Mouse (Mus musculus): Measurements from ENCODE around the gene Mkrn1. TPM values are rescaled to one million over a fixed set of nuclear protein-coding genes. Genes with fewer than 3 reads are reported as not detected.
A peak's percentile ranks its signal among the peaks of the same experiment; 100 is the strongest.
"Not testable (repeated sequence)": the region's sequence is repeated elsewhere in the genome, so short reads cannot be mapped to it uniquely, and the experiment has no call there.

Gene Mkrn1
- total RNA-seq, 2 experiments from 2014 or later = 113 to 118 TPM

DNA sequence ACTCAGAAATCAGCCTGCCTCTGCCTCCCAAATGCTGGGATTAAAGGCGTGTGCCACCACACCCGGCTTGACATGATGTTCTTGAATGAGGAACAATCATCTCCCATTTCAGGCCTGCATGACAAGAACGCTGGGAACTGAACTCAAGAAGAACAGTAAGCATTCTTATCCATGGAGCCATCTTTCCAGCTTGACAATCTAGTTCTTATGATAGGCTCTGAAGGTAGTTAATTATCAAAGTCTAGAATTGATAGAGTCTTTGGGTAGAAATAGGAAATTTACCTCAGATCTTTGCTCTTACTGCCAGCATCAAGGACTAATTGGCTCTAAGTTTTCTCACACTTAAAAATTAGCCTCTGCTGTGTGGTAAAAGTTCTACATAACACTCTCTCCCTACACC is 40.0 kb downstream of the Mkrn1 start:
- DNase-seq (ENCODE audit: low spot score in 2 of 2) = no peak

- no peak for DNase-seq (ENCODE audit: low spot score in 2 of 2)
Observed at GRCm38 (mm10) chr6:39379749-39380148, 40.5 kb downstream of the Mkrn1 start.

- DNase-seq (ENCODE audit: low spot score in 2 of 2) = no peak
Observed at GRCm38 (mm10) chr6:39379224-39379623, 41.0 kb downstream of the Mkrn1 start.

DNA sequence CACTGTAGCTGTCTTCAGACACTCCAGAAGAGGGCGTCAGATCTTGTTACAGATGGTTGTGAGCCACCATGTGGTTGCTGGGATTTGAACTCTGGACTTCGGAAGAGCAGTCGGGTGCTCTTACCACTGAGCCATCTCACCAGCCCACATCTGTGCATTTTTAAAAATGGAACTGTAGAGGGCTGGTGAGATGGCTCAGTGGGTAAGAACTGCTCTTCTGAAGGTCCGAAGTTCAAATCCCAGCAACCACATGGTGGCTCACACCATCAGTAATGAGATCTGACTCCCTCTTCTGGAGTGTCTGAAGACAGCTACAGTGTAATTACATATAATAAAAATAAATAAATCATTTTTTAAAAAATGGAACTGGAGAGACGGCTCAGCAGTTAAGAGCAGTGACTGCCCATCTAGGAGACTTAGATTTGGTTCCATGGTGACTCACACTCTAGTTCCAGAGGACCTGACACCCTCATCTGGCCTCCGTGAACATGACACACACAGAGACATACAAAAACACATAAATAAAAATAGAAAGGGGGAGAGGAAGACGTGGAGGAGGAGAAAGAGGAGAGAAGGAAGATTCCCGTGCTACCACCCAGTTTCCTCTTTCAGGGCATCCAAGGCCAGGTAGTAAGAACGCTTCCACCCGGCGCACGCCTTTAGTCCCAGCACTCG is 42.0 kb downstream of the Mkrn1 start:
- DNase-seq (ENCODE audit: low spot score in 2 of 2) = not testable (repeated sequence)

DNA sequence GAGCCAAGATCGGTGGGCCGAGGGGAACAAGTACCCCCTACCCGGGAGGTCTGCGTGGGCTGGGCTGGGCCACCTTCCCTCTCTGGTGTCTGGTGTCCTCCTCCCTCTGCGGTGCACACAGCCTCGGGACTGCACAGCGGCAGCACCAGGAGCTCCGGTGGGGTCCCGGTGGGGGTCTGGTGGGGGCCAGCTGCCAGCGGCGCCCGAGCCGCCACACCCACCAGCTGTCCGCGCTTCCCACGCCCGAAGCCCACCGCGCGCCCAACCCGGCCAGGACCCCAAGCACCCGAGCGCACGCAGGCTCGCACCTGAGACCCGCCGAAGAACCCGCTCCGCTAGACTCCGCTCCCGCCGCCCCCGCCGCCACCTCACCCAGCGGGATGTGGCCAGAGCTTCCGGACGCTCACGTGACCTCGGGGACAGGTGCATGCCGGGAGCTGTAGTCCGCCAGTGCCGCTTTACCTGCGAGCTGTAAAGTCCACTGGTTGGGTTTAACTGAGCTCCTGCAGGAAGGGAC is 42.9 kb downstream of the Mkrn1 start, which contains the start of gene Slc37a3:
Gene Slc37a3, minus strand, starts transcription at position 365 of the 517 bp plus-strand sequence.
- DNase-seq (ENCODE audit: low spot score in 2 of 2) = peak; percentile 82 to 91

DNA sequence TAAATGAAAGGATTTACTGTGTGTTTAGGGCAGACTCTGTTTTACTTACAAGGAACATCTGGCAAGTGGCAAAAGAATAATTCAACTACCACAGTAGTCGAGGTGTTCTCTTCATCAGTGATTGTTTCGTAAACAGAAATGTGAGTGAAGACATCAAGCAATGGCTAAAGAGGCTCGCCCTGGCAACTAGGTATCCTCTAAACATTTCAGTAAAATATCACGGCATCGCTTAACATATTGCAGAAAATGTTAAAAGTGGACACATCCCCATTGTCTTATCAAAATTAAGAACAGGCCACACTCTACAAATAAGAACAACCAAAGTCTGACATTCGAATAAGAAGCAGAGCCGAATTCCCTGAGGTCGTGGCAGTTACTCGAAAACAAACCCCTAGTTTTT is 43.5 kb downstream of the Mkrn1 start:
- DNase-seq (ENCODE audit: low spot score in 2 of 2) = no peak

GRCm38 (mm10) chr6:39373301-39373955 is 46.8 kb downstream of the Mkrn1 start:
- no peak for DNase-seq (ENCODE audit: low spot score in 2 of 2)

DNA sequence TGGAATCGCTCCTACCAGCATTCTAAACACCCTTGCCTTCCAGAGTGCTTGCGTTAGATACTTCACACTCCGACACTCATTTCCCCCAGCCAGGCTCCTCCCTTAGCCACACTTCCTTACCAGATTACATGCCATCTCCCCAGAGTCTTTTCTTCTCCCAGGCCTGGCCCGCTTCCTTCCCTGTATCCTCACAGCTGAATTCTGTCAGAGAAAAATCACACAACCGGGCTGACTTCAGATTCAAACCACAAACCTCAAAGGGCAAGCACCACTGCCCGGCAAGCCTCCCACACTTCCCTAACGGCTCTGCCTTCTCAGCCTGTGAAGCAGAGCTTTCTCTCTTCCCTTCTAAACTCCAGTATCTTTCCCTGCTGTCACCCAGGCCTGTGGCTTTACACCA is 47.5 kb downstream of the Mkrn1 start:
- DNase-seq (ENCODE audit: low spot score in 2 of 2) = no peak

- no peak for DNase-seq (ENCODE audit: low spot score in 2 of 2)
Observed at GRCm38 (mm10) chr6:39372042-39372441, 48.2 kb downstream of the Mkrn1 start.

DNA sequence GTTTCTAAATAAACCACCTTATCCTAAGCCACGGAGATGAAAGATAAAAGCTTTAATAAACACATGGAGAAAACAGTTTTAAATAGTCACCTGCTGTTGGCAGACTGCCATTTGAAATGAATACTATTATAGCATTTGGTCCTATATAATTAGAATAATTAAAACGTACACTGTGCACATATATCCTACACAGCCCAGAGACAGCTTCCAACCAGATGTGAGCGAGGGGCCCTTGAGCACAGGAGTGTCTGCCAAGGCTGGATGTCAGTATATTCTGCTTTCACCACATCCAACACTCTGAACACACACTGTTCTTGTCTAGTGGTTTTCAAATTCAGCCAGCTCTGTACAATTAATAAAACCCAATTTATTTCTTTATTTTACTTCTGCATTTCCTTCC is 50.6 kb downstream of the Mkrn1 start:
- DNase-seq (ENCODE audit: low spot score in 2 of 2) = no peak

DNA sequence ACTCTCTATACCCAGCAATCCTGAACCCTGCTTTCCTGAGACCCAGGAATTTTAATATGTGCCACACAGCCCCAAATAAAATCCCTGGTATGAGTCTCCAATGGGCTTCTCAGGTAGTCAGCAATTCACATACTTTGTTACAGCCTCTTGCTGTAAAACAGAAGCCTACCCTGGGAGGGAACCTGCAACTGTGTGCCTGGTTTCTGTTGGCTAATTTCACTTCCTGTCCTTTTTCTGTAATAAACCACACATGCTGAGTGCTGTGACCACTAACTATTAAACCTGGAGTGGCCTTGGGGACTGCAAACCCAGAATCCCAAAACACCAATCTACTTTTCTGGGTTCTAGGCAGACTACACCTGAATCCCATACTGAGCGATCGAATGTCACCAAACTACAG is 57.6 kb downstream of the Mkrn1 start:
- DNase-seq (ENCODE audit: low spot score in 2 of 2) = no peak

DNA sequence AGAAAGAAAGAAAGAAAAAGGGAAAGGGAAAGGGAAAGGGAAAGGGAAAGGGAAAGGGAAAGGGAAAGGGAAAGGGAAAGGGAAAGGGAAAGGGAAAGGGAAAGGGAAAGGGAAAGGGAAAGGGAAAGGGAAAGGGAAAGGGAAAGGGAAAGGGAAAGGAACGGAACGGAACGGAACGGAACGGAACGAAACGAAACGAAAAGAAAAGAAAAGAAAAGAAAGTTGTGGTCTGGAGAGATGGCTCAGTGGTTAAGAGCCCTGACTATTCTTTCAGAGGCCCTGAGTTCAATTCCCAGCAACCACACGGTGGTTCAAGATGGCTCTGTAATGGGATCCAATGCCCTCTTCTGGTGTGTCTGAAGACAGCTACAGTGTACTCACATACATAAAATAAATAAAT is 61.1 kb downstream of the Mkrn1 start:
- not testable (repeated sequence) for DNase-seq (ENCODE audit: low spot score in 2 of 2)

DNA sequence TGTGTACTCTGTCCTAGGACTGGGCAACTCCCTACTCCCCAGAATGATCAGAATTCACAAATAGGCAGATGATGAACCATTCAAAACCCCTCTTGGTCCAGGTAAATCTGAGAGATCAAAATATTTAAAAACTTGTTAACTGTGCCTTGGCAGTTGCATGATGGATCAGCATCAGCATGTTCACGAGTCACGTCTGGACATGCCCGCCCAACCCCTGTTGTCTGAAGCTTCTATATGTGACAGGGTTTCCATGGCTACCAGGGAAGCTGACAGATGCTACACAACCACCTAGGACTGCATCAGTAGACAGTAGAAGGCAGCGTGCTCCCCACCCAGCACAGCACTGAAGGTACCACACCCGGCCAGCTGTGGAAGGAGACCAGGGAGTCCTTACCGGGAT is 71.3 kb downstream of the Mkrn1 start:
- DNase-seq (ENCODE audit: low spot score in 2 of 2) = no peak

DNA sequence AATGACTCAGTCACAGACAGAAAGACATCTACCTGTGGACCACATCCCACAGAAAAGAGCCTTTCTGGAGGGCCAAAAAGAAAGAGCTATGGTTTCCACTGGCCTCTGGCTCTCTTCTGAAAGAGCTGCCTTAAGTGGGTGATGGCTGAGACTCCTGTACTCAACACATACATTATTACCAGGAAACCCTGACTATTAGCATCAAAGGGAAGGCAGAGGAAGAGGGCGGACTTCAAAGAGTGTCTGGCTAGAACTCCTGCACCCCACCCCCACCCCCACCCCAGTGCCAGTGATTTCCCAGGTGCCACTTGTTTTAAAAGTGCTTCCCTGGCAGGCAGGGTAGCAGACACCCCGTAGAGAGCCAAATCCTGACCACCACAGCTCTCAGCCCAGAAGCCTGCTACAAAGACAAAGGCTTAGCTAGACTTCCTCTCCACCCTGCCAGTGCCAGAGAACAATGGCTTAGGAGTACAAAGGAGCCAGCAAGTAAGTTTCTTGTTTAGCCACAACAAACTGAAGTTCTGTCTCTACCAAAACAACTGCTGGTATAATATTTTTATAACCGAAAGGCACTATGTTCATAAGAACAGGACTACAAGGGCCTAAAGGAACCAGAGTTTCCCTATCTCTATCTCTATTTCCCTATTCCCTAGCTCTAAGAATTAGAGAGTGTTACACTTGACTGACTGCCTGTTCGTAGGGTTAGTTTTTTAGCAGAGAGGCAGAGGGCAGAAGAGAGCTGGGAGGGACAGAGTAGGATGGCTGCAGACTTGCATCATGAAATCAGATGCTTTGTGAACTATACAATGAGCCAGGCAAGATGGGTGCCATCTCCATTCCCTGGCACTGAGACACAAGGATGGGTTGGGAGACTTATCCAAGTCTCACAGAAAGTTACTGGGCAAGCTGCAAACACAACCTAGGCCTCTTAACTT is 72.1 kb downstream of the Mkrn1 start:
- DNase-seq (ENCODE audit: low spot score in 2 of 2) = no peak

Other genes with a start within 250 kb of the Mkrn1 start
- 10 to 100 TPM; 51.7 to 57.9 TPM for gene Kdm7a, start 213.7 kb downstream of the Mkrn1 start, total RNA-seq (2021)
- gene Slc37a3, start 42.8 kb downstream of the Mkrn1 start, total RNA-seq (2021) = 10 to 100 TPM; 66.2 to 75.6 TPM
- not detected for gene Rab19, start 39.3 kb downstream of the Mkrn1 start, total RNA-seq (2021)
- 10 to 100 TPM; 37.6 to 38.9 TPM for gene Dennd2a, start 137.4 kb upstream of the Mkrn1 start, total RNA-seq (2021)
- gene Adck2, start 153.4 kb upstream of the Mkrn1 start, total RNA-seq (2021) = 10 to 100 TPM; 21.6 to 27.3 TPM
- gene Gm42420, start 165.3 kb upstream of the Mkrn1 start, total RNA-seq (2021) = not detected
- 100 to 1,000 TPM; 169 to 176 TPM for gene Ndufb2, start 172.1 kb upstream of the Mkrn1 start, total RNA-seq (2021)